Mouse (Mus musculus): Measurements from ENCODE around the gene Ptprg. TPM values are rescaled to one million over a fixed set of nuclear protein-coding genes. Genes with fewer than 3 reads are reported as not detected.
"Not testable (repeated sequence)": the region's sequence is repeated elsewhere in the genome, so short reads cannot be mapped to it uniquely, and the experiment has no call there.

Ptprg gene
- total RNA-seq, 2 experiments from 2014 or later: 85.9 to 111 TPM

- no peak for DNase-seq (ENCODE audit: extremely low spot score in 1 of 2, low spot score in 2 of 2)
- H3K27ac ChIP-seq: no peak overlapping the region
- no peak overlapping the region for H3K4me3 ChIP-seq
- intact Hi-C loops (cut with DNase I): no loop called here
- no peak for TF ChIP-seq CTCF (IDR thresholded peaks at IDR 0.05)
Observed at GRCm38 (mm10) chr14:11932517-11932916, 379.2 kb downstream of the Ptprg start.

GRCm38 (mm10) chr14:11934556-11934955 lies 381.2 kb downstream of the Ptprg start:
- intact Hi-C loops (cut with DNase I): no loop called here
- TF ChIP-seq CTCF (IDR thresholded peaks at IDR 0.05): no peak
- no peak for DNase-seq (ENCODE audit: extremely low spot score in 1 of 2, low spot score in 2 of 2)
- no peak overlapping the region for H3K27ac ChIP-seq
- H3K4me3 ChIP-seq: no peak overlapping the region

GRCm38 (mm10) chr14:11935281-11935680 lies 381.9 kb downstream of the Ptprg start:
- TF ChIP-seq CTCF (IDR thresholded peaks at IDR 0.05): peak; percentile 52
- DNase-seq (ENCODE audit: extremely low spot score in 1 of 2, low spot score in 2 of 2): no peak
- no peak overlapping the region for H3K4me3 ChIP-seq
- intact Hi-C loops (cut with DNase I): no loop called here
- no peak overlapping the region for H3K27ac ChIP-seq

GRCm38 (mm10) chr14:11935698-11936097 lies 382.4 kb downstream of the Ptprg start:
- DNase-seq (ENCODE audit: extremely low spot score in 1 of 2, low spot score in 2 of 2): no peak
- Histone ChIP-seq H3K27ac (no peak overlapping the region), H3K4me3 (no peak overlapping the region)
- intact Hi-C loops (cut with DNase I): no loop called here
- no peak for TF ChIP-seq CTCF (IDR thresholded peaks at IDR 0.05)

DNA sequence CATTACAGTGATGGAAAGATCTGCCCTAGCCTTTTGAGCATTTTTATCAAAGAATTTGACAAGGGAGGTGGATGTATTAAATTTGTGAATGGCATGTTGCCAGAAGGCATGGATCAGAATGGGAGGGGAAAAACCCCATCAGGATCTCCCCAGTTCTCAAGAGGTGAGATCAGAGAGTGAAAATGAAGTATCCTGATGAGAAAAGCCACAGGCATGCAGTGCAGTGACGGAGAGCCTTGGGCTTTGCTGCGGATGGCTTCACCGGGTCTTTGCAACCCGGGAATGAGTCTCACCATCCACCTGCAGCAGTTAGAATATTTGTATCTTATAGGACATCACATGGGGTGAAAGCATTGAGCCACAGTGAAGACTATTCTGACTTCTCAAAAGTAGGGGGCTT lies 385.6 kb downstream of the Ptprg start:
- Histone ChIP-seq H3K4me3 (no peak overlapping the region), H3K27ac (no peak overlapping the region)
- intact Hi-C loops (cut with DNase I): no loop called here
- TF ChIP-seq CTCF (IDR thresholded peaks at IDR 0.05): no peak
- no peak for DNase-seq (ENCODE audit: extremely low spot score in 1 of 2, low spot score in 2 of 2)

- no peak for DNase-seq (ENCODE audit: extremely low spot score in 1 of 2, low spot score in 2 of 2)
- Histone ChIP-seq H3K27ac (no peak overlapping the region), H3K4me3 (no peak overlapping the region)
- no peak for TF ChIP-seq CTCF (IDR thresholded peaks at IDR 0.05)
- intact Hi-C loops (cut with DNase I): no loop called here
Observed at GRCm38 (mm10) chr14:11941989-11942514, 388.7 kb downstream of the Ptprg start.

DNA sequence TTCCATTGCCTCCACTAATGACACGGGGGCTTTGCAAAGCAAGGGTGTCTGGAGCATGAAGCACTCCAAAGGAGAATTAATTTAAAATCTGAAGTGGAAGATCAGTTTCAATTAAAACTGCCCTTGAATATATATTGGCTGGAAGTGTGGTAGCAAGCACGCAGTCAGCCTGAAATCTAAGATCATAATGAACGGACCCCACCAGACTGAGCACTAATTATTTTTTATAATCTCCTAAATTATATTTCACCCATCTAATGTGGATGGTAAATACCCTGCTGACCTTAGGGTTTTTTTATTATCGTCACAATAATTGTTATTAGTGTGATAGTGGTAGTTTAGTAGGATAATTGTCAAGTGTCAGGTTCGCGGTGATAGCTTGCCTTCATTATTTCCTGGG lies 397.0 kb downstream of the Ptprg start:
- TF ChIP-seq CTCF (IDR thresholded peaks at IDR 0.05): no peak
- Histone ChIP-seq H3K27ac (no peak overlapping the region), H3K4me3 (no peak overlapping the region)

DNA sequence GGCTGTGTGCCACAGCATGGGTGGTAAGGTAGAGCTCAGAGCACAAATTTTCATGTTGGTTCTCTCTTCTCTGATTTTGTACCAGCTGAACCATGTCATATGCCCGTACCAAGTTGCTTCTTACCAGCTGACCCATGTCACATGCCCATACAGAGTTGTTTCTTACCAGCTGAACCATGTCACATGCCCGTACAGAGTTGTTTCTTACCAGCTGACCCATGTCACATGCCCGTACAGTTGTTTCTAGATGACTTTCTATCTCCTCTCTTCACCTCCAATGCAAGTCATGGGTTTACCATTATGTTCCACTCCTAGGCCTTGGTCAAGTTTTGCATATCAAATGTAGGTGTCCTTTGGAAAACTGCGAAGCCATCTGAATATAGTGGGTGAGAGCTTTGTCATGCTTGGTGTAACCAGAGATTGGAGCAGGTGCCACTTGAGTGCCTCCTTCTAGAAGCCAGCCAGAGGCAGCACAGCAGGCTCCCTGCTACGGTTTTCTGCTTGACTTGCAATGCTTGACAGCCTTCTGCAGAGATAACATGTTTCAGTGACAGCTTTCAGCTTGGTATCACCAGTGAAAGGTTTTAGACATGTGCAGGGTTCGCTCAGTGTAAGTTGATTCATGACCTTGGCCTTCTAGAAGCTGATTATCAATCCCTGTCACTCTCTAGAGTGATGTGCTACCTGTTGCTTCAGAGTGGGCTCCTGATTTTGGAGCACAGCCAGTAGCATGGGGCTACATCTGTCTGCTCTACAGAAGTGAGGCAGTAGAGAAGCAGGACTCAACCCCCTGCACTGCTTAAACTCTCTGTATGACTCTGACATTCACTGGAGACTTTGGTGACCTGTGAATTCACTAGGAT lies 401.9 kb downstream of the Ptprg start:
- H3K4me3 ChIP-seq: no peak overlapping the region
- intact Hi-C loops (cut with DNase I): no loop called here
- TF ChIP-seq CTCF (IDR thresholded peaks at IDR 0.05): no peak
- H3K27ac ChIP-seq: no peak overlapping the region
- no peak for DNase-seq (ENCODE audit: extremely low spot score in 1 of 2, low spot score in 2 of 2)

More for the DNA sequence above, 397.0 kb downstream of the Ptprg start:
- DNase-seq (ENCODE audit: extremely low spot score in 1 of 2, low spot score in 2 of 2): no peak
- intact Hi-C loops (cut with DNase I): no loop called here

- DNase-seq (ENCODE audit: extremely low spot score in 1 of 2, low spot score in 2 of 2): no peak
- no peak for TF ChIP-seq CTCF (IDR thresholded peaks at IDR 0.05)
- intact Hi-C loops (cut with DNase I): no loop called here
- Histone ChIP-seq H3K4me3 (no peak overlapping the region), H3K27ac (no peak overlapping the region)
Observed at GRCm38 (mm10) chr14:11960269-11961121, 407.2 kb downstream of the Ptprg start.

DNA sequence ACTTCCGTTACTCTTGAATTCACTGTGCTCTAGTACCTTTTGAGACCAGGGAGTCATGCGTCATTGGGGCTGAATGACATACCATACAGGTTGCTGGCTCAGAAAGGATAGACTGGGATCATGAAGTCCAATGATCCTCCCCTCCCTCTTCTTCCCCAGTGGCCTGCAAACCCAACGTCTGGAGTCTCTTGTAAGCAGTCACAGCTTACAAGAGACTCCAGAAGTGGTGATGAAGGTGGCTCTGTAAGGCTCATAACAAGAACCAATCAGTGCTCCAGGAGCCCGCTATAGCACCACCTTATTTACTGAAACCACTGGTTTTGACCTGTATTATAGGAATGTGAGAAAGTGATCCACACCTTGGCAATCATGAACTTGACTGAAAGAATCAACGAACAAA lies 408.8 kb downstream of the Ptprg start:
- intact Hi-C loops (cut with DNase I): no loop called here
- no peak for DNase-seq (ENCODE audit: extremely low spot score in 1 of 2, low spot score in 2 of 2)
- no peak for TF ChIP-seq CTCF (IDR thresholded peaks at IDR 0.05)
- no peak overlapping the region for H3K4me3 ChIP-seq
- H3K27ac ChIP-seq: no peak overlapping the region

DNA sequence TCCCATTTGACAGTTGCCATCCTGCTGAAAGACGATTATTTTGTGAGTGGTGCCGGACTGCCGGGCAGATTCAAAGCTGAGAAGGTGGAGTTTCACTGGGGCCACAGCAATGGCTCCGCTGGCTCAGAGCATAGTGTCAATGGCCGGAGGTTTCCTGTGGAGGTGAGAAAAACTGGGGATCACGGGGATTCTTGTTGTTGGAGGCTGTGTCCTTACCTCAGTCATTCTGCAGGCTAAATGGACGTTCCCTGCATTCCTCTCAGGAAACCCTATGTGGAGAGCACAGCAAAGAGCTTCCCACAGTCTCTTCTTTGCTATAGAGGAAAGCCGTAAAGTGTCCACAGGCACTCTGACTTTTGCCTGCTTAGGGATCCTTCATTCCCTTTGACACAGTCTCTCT lies 409.2 kb downstream of the Ptprg start:
- no peak overlapping the region for H3K4me3 ChIP-seq
- H3K27ac ChIP-seq: no peak overlapping the region
- no peak for TF ChIP-seq CTCF (IDR thresholded peaks at IDR 0.05)
- no peak for DNase-seq (ENCODE audit: extremely low spot score in 1 of 2, low spot score in 2 of 2)
- intact Hi-C loops (cut with DNase I): no loop called here

DNA sequence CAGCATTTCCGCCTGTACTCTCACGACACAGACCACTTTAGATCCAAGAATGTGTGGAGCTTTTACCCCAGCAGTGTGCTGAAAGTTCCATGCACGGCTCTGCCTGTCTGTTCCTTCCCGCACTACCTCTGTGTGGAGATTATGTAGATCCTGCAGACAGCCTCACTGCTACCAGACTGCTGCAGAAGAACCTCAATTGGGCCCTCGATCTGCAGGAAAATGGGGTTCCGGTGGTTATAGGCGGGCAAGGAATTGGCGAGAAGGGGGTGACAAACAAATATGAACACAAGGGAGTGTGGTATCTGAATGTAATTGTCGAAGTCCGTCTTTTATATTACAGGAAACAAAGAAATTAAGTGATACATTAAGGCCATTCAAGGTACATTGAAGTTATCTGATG lies 410.5 kb downstream of the Ptprg start:
- Histone ChIP-seq H3K27ac (no peak overlapping the region), H3K4me3 (no peak overlapping the region)
- DNase-seq (ENCODE audit: extremely low spot score in 1 of 2, low spot score in 2 of 2): no peak
- intact Hi-C loops (cut with DNase I): no loop called here
- no peak for TF ChIP-seq CTCF (IDR thresholded peaks at IDR 0.05)

GRCm38 (mm10) chr14:11964326-11964725 lies 411.0 kb downstream of the Ptprg start:
- DNase-seq (ENCODE audit: extremely low spot score in 1 of 2, low spot score in 2 of 2): not testable (repeated sequence)

More at GRCm38 (mm10) chr14:11964326-11964725, 411.0 kb downstream of the Ptprg start:
- H3K4me3 ChIP-seq; H3K27ac ChIP-seq; intact Hi-C loops (cut with DNase I): not testable (repeated sequence)
